Mouse (Mus musculus): ENCODE results near the gene Dcaf5.
"Not testable (repeated sequence)": the region's sequence is repeated elsewhere in the genome, so short reads cannot be mapped to it uniquely, and the experiment has no call there.

Gene Dcaf5

GRCm38 (mm10) chr12:80436336-80436976, at the start of gene Dcaf5:
Gene Dcaf5, minus strand, starts transcription at chr12:80436601.
- peak; percentile 68 for DNase-seq (ENCODE audit: low spot score)

GRCm38 (mm10) chr12:80483397-80483796, 47.0 kb upstream of the Dcaf5 start:
- DNase-seq (ENCODE audit: low spot score): no peak

GRCm38 (mm10) chr12:80479986-80480385, 43.6 kb upstream of the Dcaf5 start:
- no peak for DNase-seq (ENCODE audit: low spot score)

GRCm38 (mm10) chr12:80473731-80474130, 37.3 kb upstream of the Dcaf5 start:
- DNase-seq (ENCODE audit: low spot score): no peak

- no peak for DNase-seq (ENCODE audit: low spot score)
Measured at GRCm38 (mm10) chr12:80471926-80472325, 35.5 kb upstream of the Dcaf5 start.

- DNase-seq (ENCODE audit: low spot score): no peak
Measured at GRCm38 (mm10) chr12:80470206-80470605, 33.8 kb upstream of the Dcaf5 start.

- DNase-seq (ENCODE audit: low spot score): peak; percentile 34
Measured at GRCm38 (mm10) chr12:80463666-80464269, 27.4 kb upstream of the Dcaf5 start.

GRCm38 (mm10) chr12:80462942-80463651, 26.7 kb upstream of the Dcaf5 start, which contains the start of gene Exd2:
Gene Exd2, plus strand, starts transcription at chr12:80463095.
- DNase-seq (ENCODE audit: low spot score): peak; percentile 90

GRCm38 (mm10) chr12:80462292-80462896, 26.0 kb upstream of the Dcaf5 start:
- DNase-seq (ENCODE audit: low spot score): not testable (repeated sequence)

- no peak for DNase-seq (ENCODE audit: low spot score)
Measured at GRCm38 (mm10) chr12:80458033-80458432, 21.6 kb upstream of the Dcaf5 start.

GRCm38 (mm10) chr12:80453506-80453905, 17.1 kb upstream of the Dcaf5 start:
- DNase-seq (ENCODE audit: low spot score): no peak

- DNase-seq (ENCODE audit: low spot score): no peak
Measured at GRCm38 (mm10) chr12:80444525-80445109, 8.2 kb upstream of the Dcaf5 start.

GRCm38 (mm10) chr12:80440957-80441356, 4.6 kb upstream of the Dcaf5 start:
- DNase-seq (ENCODE audit: low spot score): peak; percentile 30

- DNase-seq (ENCODE audit: low spot score): peak; percentile 38
Measured at GRCm38 (mm10) chr12:80437051-80437675, 762 bp upstream of the Dcaf5 start.

GRCm38 (mm10) chr12:80435887-80436286, 514 bp downstream of the Dcaf5 start:
- DNase-seq (ENCODE audit: low spot score): peak; percentile 31

GRCm38 (mm10) chr12:80434961-80435691, 1.3 kb downstream of the Dcaf5 start:
- peak; percentile 69 for DNase-seq (ENCODE audit: low spot score)

- DNase-seq (ENCODE audit: low spot score): peak; percentile 30
Measured at GRCm38 (mm10) chr12:80434601-80434960, 1.8 kb downstream of the Dcaf5 start.

- DNase-seq (ENCODE audit: low spot score): no peak
Measured at GRCm38 (mm10) chr12:80433266-80433665, 3.1 kb downstream of the Dcaf5 start.

GRCm38 (mm10) chr12:80427683-80428082, 8.7 kb downstream of the Dcaf5 start:
- no peak for DNase-seq (ENCODE audit: low spot score)

GRCm38 (mm10) chr12:80415100-80415499, 21.3 kb downstream of the Dcaf5 start:
- DNase-seq (ENCODE audit: low spot score): no peak

GRCm38 (mm10) chr12:80410855-80411254, 25.5 kb downstream of the Dcaf5 start:
- no peak for DNase-seq (ENCODE audit: low spot score)

Measured in adipocyte (in vitro differentiated cells).